Mouse (Mus musculus) bone marrow macrophage, adult 2 months (primary cell): Measurements from ENCODE around the gene Defb45.

Source experiments
- CTCF ChIP-seq: IDR thresholded peaks from 2 replicates; pipeline ENCODE4 v1.5.1; 2012; ENCODE audit warnings: low read depth, mild to moderate bottlenecking, low read length, moderate library complexity
- POLR2A ChIP-seq: IDR thresholded peaks from 2 replicates; pipeline ENCODE4 v1.6.1; 2012; ENCODE audit warnings: mild to moderate bottlenecking, low read depth, low read length, borderline replicate concordance

DNA sequence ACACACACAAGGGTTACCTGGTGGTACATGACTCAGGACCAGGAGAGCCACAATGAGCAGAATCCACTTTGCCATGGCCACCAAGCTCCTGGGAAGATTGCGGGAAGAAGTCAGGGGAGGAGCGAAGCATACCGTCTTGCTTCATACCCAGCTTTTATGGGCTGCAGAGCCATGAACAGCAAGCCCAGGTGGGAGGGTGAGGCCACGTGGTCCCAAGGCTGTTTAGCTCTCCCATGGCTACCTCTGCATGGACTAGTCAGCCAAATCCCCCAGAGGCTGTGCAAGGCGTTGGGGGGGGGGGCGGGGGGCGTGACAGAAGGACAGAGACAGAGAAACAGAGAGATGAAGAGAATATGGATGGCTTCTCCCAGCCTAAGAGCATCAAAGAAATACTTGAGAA, 23.8 kb upstream of the Defb45 start, which contains the start of gene Defb25:
- no peak for TF ChIP-seq CTCF
- no peak for TF ChIP-seq POLR2A
